Mouse (Mus musculus) adrenal gland, adult 18-20 months (tissue): Measurements from ENCODE around the gene Otogl. TPM values are rescaled to one million over a fixed set of nuclear protein-coding genes. Genes with fewer than 3 reads are reported as not detected.

Source experiments
- DNase-seq, 2 experiments: peaks; one replicate each; pipeline ENCODE4 v3.0.0; 2021 to 2022; ENCODE audit warnings: low spot score in 2 of 2
- long read RNA-seq, 2 experiments: library from polyadenylated mRNA; stranded (forward); transcript quantifications; one replicate each; pipeline ENCODE4 v2.0.0; 2021
- total RNA-seq, 2 experiments: library from RNA; stranded (reverse); gene quantifications; 1 replicate in 1 of 2; 2 replicates in 1 of 2; pipeline ENCODE4 v1.2.3; 2021

Otogl gene
- under 1 TPM; 0.23 to 0.45 TPM for total RNA-seq
- long read RNA-seq, experiment 1 = 0 reads
- long read RNA-seq, experiment 2 = 0 reads

DNA sequence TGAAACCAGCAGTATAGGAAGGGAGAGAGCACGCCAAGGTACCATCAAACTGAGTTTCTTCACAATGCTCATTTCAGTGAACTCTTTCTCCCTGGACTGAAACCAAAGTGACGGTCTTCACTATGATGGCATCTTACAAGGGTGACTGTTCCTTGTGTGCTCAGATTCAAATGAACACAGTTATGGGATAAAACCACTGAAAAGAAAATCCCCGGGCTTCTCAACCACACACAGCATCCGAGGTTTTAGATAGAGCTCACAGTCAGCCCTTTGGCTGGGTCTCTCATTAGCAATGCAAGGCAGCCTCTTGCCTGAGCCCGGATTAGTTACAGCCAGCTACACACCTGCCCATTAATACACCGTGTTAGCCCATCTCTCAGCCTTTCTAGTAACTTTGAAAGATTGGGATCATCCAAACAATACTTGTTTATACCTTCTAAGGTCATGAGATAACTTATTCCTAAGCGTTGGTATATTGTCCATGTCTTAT, at the start of gene Otogl:
TSS of gene Otogl (minus strand) at position 51 of the 490 bp plus-strand sequence.
- DNase-seq = no peak

DNA sequence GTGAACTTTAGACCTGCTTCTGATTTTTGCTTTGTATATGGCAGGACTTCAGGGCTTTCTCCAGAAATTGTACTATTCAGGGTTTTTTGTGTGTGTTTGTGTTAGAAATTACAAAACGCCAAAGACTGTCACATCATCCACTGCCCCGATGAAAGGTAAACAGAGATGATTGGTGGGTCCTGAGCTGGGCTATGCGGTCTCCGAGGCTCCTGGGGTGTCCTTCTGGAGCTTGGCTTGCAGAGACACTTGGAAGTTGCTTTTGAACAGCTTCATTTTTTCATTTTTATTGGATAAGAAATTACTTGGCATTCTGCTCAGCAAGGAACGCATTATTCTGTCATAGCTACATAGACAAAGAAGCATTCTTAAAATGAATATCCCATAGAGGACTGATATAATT, 44.7 kb upstream of the Otogl start:
- no peak for DNase-seq

DNA sequence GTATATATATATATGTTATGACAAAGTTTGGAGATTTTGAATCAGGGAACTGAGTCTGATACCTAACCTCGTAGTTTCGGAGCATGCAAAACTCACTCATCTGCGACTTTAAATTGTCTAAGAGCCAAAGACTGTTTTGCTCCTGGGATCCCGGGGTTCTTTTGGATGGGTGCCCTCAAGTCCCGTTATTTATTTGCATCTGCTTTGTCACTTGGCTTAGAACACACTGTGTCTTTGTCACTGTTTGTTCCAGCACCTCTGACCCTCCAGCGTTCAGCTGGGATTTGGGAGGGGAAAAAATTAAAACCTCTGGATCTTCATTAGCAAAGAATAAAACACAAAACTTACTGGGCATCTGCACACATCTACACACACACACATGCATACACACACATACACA, 42.5 kb upstream of the Otogl start:
- no peak for DNase-seq

DNA sequence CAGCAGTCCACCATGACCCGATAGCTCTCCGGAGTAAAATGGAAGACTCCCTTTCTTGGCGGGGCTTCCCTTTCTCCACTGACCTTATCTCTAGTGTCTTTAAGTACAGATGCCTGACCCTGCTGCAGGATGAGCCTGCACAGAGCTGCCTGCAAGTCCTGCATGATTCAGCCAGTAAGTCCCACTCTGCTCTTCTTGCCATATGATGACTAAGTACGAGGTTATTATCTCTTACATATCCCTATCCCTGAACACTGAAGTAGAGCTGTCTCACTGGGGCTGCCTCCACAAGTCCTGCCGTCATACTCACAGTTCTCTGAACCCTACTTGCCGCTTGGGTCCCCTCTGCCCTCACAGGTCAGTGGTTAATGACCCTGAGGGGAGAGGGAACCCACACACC, 39.7 kb upstream of the Otogl start:
- DNase-seq = no peak

DNA sequence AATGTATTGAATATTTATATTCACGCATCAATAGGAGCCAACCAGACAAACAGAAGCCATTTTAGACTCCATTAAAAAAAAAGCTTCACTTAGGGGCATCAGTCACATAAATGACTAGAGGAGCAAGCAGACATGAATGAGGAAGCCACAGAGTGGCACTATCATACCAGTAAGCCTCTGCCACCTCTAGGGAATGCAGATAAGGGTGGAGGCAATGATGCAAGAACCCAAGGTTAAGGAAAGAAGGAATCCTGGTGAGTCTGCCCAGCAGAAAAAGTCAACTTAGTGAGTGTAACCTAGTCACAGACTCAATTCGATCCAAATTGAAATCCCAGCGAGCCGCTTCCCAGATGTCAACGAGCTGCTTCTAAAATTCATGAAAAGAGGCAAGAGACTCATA, 38.0 kb upstream of the Otogl start:
- no peak for DNase-seq

DNA sequence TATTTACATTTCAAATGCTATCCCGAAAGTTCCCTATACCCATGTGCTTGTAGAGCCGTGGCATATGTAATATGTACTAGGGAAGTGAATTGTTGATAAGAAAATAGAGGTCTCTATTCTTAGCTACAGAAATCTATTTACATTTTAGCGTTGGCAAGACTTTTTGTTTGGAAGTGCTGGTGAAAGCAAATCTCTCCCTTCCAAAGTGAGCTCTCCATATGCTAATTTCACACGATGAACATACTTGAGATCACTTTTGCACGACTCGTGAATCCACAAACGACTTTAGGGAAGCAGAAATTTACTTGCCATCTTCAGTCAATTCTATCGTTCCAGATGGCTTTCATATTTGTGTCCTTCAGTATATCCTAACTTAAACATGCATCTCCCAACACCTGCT, 36.7 kb upstream of the Otogl start:
- no peak for DNase-seq

DNA sequence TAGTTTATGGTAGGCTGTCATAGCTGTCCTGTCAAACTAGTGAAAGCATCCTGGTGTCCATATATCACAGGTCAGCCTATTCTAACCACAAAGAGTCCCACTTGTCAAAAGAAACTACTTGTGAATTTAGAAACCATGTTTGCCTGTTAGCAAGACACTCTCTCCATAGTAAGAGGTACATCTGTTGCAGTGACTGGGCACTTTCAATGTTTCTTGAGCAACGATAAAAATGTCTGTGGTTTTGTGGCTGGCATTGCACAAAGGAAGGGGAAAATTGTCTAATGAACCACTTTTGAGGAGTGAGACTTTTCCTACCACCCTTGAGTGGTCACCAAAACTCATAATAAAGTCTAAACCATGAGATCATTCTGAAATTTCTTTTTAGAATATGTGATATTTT, 36.1 kb upstream of the Otogl start:
- DNase-seq = no peak

DNA sequence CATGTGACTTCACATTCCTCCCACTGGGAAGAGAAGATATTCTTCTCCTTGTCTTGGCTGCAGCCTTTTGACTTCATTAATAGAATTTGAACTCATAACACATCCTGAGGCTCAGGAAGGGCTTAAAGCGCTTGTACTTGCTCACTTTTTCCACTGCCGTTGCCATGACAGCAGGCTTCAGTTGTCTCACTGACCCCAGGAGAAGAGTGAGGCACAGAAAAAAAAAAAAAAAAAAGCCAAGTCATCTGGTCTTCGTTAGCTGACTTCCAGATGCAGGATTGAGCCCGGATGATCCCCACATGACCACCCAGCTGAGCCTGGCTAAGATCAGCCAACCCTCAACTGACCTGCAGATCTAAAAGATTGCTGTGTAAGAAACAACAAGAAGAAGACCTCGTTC, 34.4 kb upstream of the Otogl start:
- DNase-seq = no peak

DNA sequence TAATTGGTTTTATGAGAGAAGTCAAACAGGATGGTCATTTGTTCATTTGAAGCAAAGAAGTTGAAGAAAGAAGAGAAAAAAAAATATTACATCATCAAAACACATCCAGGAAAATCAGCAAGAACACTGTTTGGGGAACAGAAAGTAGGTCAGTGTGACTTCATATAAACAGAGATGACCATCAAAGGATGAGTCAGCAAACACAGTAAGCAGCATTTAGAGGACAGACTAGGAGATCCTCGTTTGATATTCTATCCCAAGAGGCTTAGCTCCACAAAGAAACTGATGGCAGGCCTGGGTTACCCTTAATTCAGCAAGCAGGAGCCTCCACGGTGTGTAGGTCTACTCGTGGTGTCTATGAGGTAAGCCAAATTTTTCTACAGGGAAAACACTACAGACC, 31.9 kb upstream of the Otogl start:
- no peak for DNase-seq

DNA sequence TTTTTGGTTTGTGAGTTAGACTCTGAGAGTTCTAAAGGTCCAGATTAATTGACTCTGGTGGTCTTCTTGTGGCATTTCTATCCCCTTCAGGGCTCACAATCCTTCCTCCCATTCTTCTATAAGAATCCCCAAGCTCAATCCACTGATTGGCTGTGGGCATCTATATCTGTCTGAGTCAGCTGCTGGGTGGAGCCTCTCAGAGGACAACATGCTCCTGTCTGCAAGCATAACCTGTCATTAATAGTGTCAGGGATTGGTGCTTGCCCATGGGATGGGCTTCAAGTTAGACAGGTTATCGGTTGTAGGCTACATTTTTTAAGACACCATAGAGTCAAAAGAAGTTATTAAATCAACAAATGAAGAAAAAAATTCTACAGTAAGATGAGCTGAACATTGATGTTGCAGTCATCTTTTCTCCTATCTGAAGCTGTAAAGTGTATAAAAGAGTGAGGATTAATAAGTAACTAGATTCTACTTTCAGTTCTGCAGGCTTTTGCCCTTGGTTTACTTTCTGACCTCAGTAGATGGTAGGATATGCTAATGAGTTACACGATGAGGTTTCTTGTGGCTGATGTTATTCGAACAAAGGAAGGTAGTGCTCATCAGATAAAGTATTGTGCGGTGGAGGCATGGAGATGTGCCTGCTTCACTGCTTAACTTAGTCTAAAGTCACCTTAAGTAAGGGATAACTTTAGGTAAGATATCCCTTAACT, 29.4 kb upstream of the Otogl start:
- DNase-seq = no peak

DNA sequence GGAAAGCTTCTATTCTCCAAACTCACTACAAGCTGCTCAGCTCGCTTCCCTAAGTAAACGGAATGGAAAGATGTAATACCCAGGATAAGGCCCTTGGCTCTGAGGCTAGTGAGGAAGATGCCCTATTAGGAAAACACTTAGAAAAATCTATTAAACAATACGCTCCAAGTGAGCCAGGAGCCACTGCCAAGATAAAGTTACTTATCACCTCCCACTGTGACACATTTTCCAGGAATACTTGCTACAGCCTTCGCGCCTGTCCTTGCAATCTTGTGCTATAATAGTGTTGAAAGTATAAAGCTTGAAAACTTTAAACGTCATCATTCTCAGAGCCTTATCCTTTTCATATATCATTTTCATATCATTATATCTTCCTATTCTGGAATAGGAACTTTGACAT, 28.4 kb upstream of the Otogl start:
- no peak for DNase-seq

DNA sequence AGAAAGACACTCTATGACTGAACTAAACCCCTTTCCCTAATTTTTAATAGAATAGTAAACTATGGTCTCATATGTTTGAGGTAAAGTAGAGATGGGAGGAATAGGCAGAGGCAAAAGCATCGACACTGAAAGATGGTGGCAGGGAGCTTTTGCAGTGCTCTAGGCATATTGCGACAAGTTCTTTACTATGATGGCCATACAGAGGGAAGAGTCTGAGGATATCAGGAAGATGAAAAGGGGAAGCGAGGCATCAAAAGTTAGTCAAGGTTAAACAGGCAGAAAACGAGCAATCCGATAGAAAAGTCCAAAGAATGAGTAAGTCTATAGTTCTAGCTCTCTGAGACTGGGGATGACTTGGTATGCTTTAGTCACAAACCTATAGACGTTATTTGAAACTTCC, 27.9 kb upstream of the Otogl start:
- DNase-seq = no peak

DNA sequence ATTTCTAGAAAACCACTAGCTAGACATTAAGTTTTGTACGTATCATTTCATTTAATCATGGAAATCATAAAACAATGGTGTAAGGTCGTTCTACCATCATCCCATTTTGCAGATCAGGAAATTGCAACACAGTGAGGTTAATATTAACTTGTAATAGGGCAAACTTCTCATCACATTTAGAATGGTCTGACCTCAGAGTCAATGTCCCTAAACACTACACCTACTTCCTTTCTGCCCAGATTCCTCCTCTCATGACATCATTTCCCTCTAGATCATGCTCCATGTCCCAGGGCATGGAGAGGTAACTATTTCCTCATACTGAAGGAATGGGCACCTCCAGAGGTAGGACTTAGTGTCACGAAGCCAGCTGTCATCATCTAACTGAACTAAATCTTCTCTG, 22.1 kb upstream of the Otogl start:
- DNase-seq = no peak

DNA sequence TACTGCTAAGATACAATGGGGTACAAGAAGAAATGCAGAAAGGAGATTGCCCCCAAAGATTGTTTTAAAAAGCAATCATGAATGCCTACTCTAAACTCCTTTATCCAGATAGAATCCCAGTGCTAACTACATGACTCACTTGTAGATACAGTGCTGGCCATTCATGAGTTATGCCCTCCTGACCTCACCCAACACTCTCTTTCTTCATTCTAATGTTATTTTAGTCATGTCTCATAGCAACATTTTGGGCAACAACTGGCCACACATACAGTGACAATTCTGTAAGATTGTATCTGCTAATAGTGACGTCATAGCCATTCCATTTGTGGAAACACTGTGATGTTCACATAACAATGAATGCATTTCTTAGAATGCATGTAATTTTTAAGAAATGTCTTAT, 21.6 kb upstream of the Otogl start:
- DNase-seq = no peak

DNA sequence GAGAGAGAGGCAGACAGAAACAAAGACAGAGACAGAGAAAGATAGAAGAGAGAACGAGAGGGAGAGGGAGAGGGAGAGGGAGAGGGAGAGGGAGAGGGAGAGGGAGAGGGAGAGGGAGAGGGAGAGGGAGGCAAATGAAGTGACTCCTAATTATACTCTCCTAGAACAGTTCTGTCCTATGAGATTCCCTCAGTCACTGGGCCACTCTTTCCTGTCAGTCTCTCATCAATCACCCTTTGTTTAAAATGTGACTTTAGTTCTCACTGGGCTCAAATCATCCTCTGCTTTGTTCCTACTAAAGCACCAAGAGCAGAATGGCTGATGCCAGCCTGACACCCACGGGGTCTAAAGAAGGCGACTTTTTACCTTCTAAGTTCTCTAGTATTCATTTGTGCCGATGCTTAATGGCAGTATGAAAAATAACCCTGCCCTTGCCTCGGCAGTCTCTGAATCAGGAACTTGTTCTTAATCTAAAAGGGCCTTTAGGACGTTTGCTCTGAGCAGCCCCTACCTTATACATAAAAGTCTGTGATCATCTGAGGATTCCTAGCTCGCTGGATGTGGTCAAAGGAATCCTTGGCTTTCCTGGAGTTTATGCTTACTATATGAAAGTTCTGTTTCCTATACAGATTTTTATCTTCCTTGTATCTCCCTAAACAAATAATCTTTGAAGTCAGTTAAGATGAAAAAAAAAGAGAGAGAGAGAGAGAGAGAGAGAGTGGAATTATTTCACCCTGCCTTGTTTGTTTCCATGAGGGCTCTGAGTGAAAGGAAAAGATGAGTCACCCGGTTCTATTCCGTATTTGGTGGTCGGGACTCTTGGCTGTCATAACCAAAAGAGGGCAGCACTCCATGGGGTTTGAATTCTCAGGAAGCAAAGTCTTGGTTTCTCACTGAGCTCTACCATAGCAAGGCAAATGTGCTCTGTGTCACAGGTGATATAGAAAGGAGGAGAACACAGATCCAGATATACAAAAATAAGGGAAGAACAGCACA, 20.2 kb upstream of the Otogl start:
- peak in 1 of 2 experiments; percentile 31 for DNase-seq

DNA sequence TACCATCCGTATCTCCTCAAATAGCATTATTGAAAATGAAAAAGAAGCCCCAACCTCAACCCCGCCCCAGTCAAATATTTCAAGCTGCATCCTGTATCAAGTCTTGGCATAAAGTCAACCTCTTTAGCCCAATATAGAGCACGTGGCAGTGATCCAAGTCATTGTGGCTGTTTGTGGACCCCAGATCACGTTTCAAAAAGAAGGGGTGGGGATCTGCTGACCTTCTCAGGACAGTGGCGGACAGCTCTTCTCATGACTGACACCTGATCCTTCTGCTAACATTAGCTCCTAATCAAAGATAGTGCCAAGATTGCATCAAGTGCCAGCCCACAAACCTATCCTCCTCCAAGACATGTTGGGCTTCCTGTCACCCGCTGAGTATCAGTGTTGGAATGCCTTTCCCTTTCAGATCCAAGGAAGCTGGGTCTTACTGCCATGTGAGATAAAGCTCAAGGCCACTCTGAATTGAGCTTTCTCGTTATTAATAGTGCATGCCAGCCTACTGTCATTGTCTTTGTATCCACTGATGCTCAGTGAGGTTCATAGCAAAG, 18.6 kb upstream of the Otogl start:
- no peak for DNase-seq

DNA sequence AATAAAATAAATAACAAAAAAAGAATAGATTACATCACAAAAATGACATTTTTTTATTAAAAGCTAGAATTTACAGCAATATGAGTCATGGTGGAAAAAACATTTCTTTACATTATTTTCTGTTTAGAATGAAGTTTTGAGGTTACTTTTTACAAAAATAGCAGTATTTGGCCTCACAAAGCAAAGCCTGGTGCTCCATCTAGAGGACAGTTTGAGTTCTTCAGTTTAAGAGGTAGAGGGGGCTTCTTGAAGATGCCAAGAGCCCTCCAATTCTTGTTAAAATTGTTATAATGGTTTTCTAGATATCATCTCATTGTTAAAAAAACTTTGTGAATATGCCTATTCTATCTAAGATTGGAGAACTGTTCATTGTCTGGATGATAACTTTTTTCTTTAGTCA, 13.4 kb upstream of the Otogl start:
- no peak for DNase-seq

DNA sequence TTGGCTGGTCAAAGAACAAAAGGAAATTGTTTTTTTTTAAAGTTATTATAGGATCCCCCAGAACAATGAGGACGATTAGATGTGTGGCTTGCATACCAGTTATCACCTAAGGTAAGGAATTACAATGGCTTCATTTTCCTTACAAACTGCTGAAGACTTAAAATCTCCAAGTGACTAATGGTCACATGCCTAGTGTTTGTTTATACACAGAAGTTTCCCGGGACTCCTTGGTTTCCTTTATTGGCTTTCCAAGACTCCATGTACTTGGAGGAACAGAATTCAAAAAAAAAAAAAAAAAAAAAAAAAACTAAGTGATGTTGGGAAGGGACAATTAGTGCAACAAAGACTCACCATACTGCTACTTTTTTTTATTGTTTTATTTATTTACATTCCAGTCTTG, 11.9 kb upstream of the Otogl start:
- DNase-seq = no peak

DNA sequence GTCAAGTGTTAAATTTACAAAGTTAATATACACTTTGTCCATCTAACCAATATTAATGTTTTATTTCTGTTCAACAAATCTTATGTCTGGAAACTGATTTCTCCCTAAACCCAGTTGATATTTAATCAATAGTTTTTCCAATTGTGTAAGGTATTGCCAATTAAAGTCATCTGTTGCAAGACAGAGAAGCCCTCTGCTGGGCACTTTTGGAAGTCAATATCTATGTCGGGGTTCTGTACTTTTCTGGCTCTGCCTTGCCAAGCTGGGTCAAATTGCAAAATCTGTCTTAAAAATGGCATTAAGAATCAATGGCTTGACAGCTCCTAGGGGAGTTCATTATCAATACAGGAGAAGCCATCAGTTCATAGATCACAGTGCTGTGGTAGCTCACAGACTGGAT, 10.8 kb upstream of the Otogl start:
- no peak for DNase-seq

DNA sequence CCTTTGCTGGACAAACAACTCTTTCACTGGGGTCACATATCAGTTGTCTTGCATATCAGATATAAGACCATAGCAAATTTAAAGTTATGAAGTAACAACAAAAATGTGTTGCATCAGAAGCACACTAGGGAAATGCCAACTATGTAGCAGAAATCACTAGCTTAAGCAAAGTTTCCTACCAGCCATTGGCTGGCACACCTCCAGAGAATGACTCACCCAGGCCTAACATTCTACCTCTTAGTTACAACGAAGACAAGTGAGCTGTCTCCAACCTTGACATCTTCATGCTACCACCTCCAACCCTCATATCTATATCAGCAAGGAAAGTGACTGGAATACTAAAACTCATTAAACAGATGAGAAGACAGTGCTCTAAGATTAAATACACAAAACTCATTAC, 9.6 kb upstream of the Otogl start:
- DNase-seq = peak; percentile 74 to 89

DNA sequence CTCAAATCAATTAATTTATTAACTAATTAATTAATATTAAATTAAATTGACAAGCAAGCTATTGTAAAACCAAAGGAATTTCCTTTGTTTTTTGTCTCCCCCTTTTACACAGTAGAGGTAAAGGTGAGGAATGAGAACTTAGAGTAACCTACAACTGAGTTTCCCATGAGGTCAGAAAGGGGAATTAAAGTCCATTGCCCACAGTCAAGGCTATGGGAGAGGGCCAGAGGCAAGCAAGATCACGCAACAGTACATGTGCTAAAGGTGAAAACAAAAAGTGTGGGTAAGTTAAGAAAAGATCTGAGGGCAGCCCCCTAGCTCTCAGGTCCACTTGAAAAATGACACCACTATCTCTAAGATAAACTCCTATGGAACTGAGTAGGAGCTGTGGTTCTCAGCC, 9.2 kb upstream of the Otogl start:
- no peak for DNase-seq

DNA sequence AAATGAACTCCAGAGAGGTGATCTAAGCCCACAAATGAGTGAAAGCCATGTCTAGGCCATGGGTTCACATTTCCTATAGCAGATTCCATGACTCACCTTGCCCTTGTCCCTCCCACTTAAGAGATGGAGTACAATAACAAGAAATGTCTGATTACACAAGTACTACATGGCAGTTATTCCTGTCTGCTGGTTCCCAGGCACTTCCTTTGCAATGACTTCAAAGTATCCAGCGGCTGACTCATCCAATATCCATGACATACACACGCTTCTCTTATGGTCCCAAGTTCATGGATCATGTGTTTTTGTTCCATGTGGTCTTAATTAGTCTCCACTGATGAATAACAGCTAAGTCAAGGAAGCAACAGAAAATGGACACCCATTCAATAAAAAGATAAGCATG, 1.1 kb upstream of the Otogl start:
- DNase-seq = no peak
